Mouse (Mus musculus) liver, adult 2 months (tissue): ENCODE measurements around the gene Tmem37. TPM values are rescaled to one million over a fixed set of nuclear protein-coding genes. Genes with fewer than 3 reads are reported as not detected.

Experiments used
- DNase-seq: peaks from one replicate; pipeline ENCODE4 v3.0.0-alpha.2; 2011; ENCODE audit warnings: low read depth, low spot score; ENCODE audit errors: extremely low read depth
- H3K27ac ChIP-seq: fragments of 200-500 bp; replicated peaks from 2 replicates; pipeline ENCODE4 v1.5.1; 2012; ENCODE audit warnings: low read depth, mild to moderate bottlenecking, control low read depth, inconsistent platforms, low read length; ENCODE audit not compliant: insufficient read depth
- H3K27me3 ChIP-seq: fragments of 200-500 bp; 2 replicates; pipeline ENCODE4 v1.6.1; 2012; ENCODE audit warnings: mild to moderate bottlenecking, moderate library complexity, low read length, inconsistent platforms; ENCODE audit not compliant: control insufficient read depth, insufficient read depth
- H3K36me3 ChIP-seq: fragments of 200-500 bp; 2 replicates; pipeline ENCODE4 v1.6.1; 2012; ENCODE audit warnings: low read length, inconsistent platforms; ENCODE audit not compliant: control insufficient read depth, insufficient read depth
- H3K4me1 ChIP-seq: fragments of 200-500 bp; 2 replicates; pipeline ENCODE4 v1.6.1; 2011; ENCODE audit warnings: low read length; ENCODE audit not compliant: control insufficient read depth, insufficient read depth
- H3K4me3 ChIP-seq: fragments of 200-500 bp; 2 replicates; pipeline ENCODE4 v1.5.1; 2011; ENCODE audit warnings: low read depth, mild to moderate bottlenecking, control low read depth, low read length, moderate library complexity; ENCODE audit not compliant: insufficient read depth
- H3K79me2 ChIP-seq: fragments of 200-500 bp; 2 replicates; pipeline ENCODE4 v1.6.1; 2012; ENCODE audit warnings: inconsistent platforms, mild to moderate bottlenecking, low read length, moderate library complexity; ENCODE audit not compliant: control insufficient read depth, insufficient read depth
- H3K9ac ChIP-seq: fragments of 200-500 bp; 2 replicates; pipeline ENCODE4 v1.6.1; 2012; ENCODE audit warnings: low read depth, mild to moderate bottlenecking, control low read depth, inconsistent platforms, low read length
- CTCF ChIP-seq: fragments of 200-500 bp; IDR thresholded peaks from 2 replicates; pipeline ENCODE4 v1.5.1; 2011; ENCODE audit warnings: low read depth, low read length, control low read depth
- POLR2A ChIP-seq: fragments of 200-500 bp; IDR thresholded peaks from 2 replicates; pipeline ENCODE4 v1.6.1; 2011; ENCODE audit warnings: low read length, control low read depth; ENCODE audit not compliant: insufficient read depth; ENCODE audit errors: extremely low read depth
- WGBS: fragments of 180-500 bp; shearing (Covaris S2); methylation state at CpG from one replicate; pipeline ENCODE4 v1.1.7; 2018; 5-methylcytosine and 5-hydroxymethylcytosine counted together
- polyA plus RNA-seq: library from polyadenylated mRNA; depleted of rRNA; stranded (reverse); fragments of >200 nt; gene quantifications from 2 replicates; pipeline ENCODE4 v1.2.3, GENCODE M21; 2012
- total RNA-seq: library from RNA; depleted of rRNA; stranded (reverse); fragments of >200 nt; gene quantifications from 2 replicates; pipeline ENCODE4 v1.2.3, GENCODE M21; 2014

Tmem37 gene
- total and polyA plus RNA-seq, 2 experiments, result 64.9 to 172 TPM

- Histone ChIP-seq H3K36me3 (peaks cover 31% of the 10 kb centered on the region), H3K4me3 (peak overlapping the region; percentile 66), H3K4me1 (peaks cover 18% of the 10 kb centered on the region), H3K27me3 (no peaks in the 10 kb centered on the region), H3K9ac (peak overlapping the region; percentile 58), H3K27ac (peak overlapping the region; percentile 75), H3K79me2 (peaks cover 13% of the 10 kb centered on the region; the same call in 1 of the 2 replicates)
- TF ChIP-seq POLR2A, result no peak
- TF ChIP-seq CTCF, result no peak
- DNase-seq, result peak; percentile 37
- 28% methylated on average over 4 of the region's 4 CpGs for WGBS
These were observed 45.5 kb upstream of the Tmem37 start for GRCm38 (mm10) chr1:120119389-120119788.

GRCm38 (mm10) chr1:120118854-120119253 is 45.0 kb upstream of the Tmem37 start:
- Histone ChIP-seq H3K36me3 (peaks cover 35% of the 10 kb centered on the region), H3K9ac (peak overlapping the region; percentile 58), H3K4me1 (peaks cover 16% of the 10 kb centered on the region), H3K4me3 (peak overlapping the region; percentile 66), H3K27me3 (no peaks in the 10 kb centered on the region), H3K27ac (peak overlapping the region; percentile 75), H3K79me2 (peaks cover 13% of the 10 kb centered on the region; the same call in 1 of the 2 replicates)
- DNase-seq, result peak; percentile 43
- TF ChIP-seq POLR2A (no peak), CTCF (no peak)
- WGBS, result 24% methylated on average over 2 of the region's 2 CpGs

GRCm38 (mm10) chr1:120116106-120116505 is 42.2 kb upstream of the Tmem37 start:
- no peaks in the 10 kb centered on the region for H3K27me3 ChIP-seq
- 18% methylated on average over 11 of the region's 11 CpGs for WGBS
- H3K9ac ChIP-seq, result no peak overlapping the region
- TF ChIP-seq CTCF (no peak), POLR2A (no peak)
- H3K27ac ChIP-seq, result peak overlapping the region; percentile 59
- peak; percentile 96 for DNase-seq
- no peak overlapping the region for H3K4me3 ChIP-seq
- peaks cover 50% of the 10 kb centered on the region for H3K36me3 ChIP-seq
- peaks cover 11% of the 10 kb centered on the region; the same call in 1 of the 2 replicates for H3K79me2 ChIP-seq
- H3K4me1 ChIP-seq, result peaks cover 16% of the 10 kb centered on the region

- Histone ChIP-seq H3K4me3 (no peak overlapping the region), H3K79me2 (peaks cover 11% of the 10 kb centered on the region; the same call in 1 of the 2 replicates), H3K27ac (peak overlapping the region; percentile 59), H3K9ac (no peak overlapping the region), H3K27me3 (no peaks in the 10 kb centered on the region), H3K36me3 (peaks cover 50% of the 10 kb centered on the region), H3K4me1 (peaks cover 16% of the 10 kb centered on the region)
- no peak for TF ChIP-seq CTCF
- TF ChIP-seq POLR2A, result no peak
- DNase-seq, result peak; percentile 96
- WGBS, result 32% methylated on average over 9 of the region's 9 CpGs
These were observed 41.8 kb upstream of the Tmem37 start for GRCm38 (mm10) chr1:120115671-120116081.

GRCm38 (mm10) chr1:120112251-120113187 is 38.6 kb upstream of the Tmem37 start:
- TF ChIP-seq POLR2A (no peak), CTCF (no peak)
- Histone ChIP-seq H3K4me1 (peaks cover 10% of the 10 kb centered on the region), H3K36me3 (peaks cover 36% of the 10 kb centered on the region), H3K79me2 (no peaks in the 10 kb centered on the region), H3K27me3 (no peaks in the 10 kb centered on the region), H3K4me3 (no peak overlapping the region), H3K9ac (no peak overlapping the region), H3K27ac (0 out of 2 replicates have a peak overlapping the region, but pooled peaks have one; percentile 4)
- 79% methylated on average over 12 of the region's 12 CpGs for WGBS
- DNase-seq, result peak; percentile 37

- no peak overlapping the region for H3K4me3 ChIP-seq
- no peaks in the 10 kb centered on the region for H3K27me3 ChIP-seq
- TF ChIP-seq CTCF (no peak), POLR2A (no peak)
- H3K9ac ChIP-seq, result no peak overlapping the region
- 73% methylated on average over 8 of the region's 8 CpGs for WGBS
- no peak overlapping the region for H3K27ac ChIP-seq
- no peaks in the 10 kb centered on the region for H3K79me2 ChIP-seq
- peaks cover 30% of the 10 kb centered on the region for H3K36me3 ChIP-seq
- peaks cover 8% of the 10 kb centered on the region; the same call in 1 of the 2 replicates for H3K4me1 ChIP-seq
- peak; percentile 35 for DNase-seq
These were observed 37.9 kb upstream of the Tmem37 start for GRCm38 (mm10) chr1:120111766-120112165.
